8 mouse cellular contexts compared by ENCODE assay signal in the genomic region with DNA sequence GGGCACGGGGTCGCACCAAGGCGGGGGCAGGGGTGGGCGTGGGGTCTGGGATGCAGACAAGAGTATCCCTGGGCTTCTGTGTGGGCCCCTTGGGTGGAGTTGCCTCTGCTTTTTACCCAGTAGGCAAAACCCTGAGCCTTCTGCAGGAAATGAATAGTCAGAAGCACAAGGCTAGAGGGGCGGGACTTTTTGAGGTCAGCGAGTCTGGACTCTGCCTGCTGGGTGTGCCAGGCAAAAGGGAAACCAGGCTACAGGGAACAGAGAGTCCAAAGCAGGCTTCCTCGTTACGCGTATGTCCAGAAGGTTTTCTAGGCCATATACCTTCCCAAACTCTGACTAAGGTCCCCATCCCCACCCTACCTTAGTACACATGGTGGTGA. TPM values are rescaled to one million over a fixed set of nuclear protein-coding genes. Genes with fewer than 3 reads are reported as not detected.
A peak's percentile ranks its signal among the peaks of the same experiment; 100 is the strongest.
DNase-seq lines count a peak whose midpoint lies in the region; ATAC-seq and TF ChIP-seq lines count a peak whose summit lies in the region.

No protein-coding gene starts in this region.

- H3K4me2 ChIP-seq in heart, embryonic 14.5 days (ENCODE audit: low read length): peak overlapping the region; percentile 58
- H3K4me2 ChIP-seq in kidney, embryonic 16.5 days (replicated peaks; ENCODE audit: low read depth, low read length): peak overlapping the region; percentile 48; the same call in 1 of the 2 replicates
- H3K4me2 ChIP-seq in lung, embryonic 15.5 days: peak overlapping the region; percentile 45; the same call in 1 of the 2 replicates

- TF ChIP-seq POLR2A in testis, adult 2 months (IDR thresholded peaks at IDR 0.05; ENCODE audit: control insufficient read depth, low read depth, low read length): no peak

- no peak for TF ChIP-seq CTCF in testis, adult 2 months (IDR thresholded peaks at IDR 0.05; ENCODE audit: control insufficient read depth, insufficient read depth, insufficient replicate concordance, low read depth, low read length)

- H3K27ac ChIP-seq in testis, adult 2 months (ENCODE audit: control insufficient read depth, insufficient read depth, low read depth, low read length): 0 out of 2 replicates have a peak overlapping the region, but pooled peaks have one; percentile 39
- peak overlapping the region; percentile 53 to 79 for H3K27ac ChIP-seq in heart, embryonic 14.5 days (replicated peaks in 1 of 2; ENCODE audit: control insufficient read depth in 1 of 2, insufficient read depth in 1 of 2, low read depth in 2 of 2, low read length in 2 of 2)
- H3K27ac ChIP-seq in kidney, embryonic 16.5 days (ENCODE audit: low read length): peak overlapping the region; percentile 80
- H3K27ac ChIP-seq in lung, embryonic 15.5 days: peak overlapping the region; percentile 68

- H3K27me3 ChIP-seq in testis, adult 2 months (ENCODE audit: control insufficient read depth, insufficient read depth, low read length): no peaks in the 10 kb centered on the region
- no peaks in the 10 kb centered on the region for H3K27me3 ChIP-seq in heart, embryonic 14.5 days (ENCODE audit: control insufficient read depth, insufficient read depth, low read length)
- H3K27me3 ChIP-seq in kidney, embryonic 16.5 days (ENCODE audit: insufficient read depth, low read length): no peaks in the 10 kb centered on the region; the same call in 1 of the 2 replicates
- no peaks in the 10 kb centered on the region for H3K27me3 ChIP-seq in lung, embryonic 15.5 days

- no peak for ATAC-seq in heart, embryonic 14.5 days (ENCODE audit: insufficient number of reproducible peaks, insufficient read depth, low FRiP score, low read depth)
- ATAC-seq in kidney, embryonic 16.5 days (ENCODE audit: low FRiP score, low TSS enrichment): peak; percentile 49
- ATAC-seq in lung, embryonic 15.5 days (ENCODE audit: borderline replicate concordance, extremely low read depth, low FRiP score, low TSS enrichment): peak; percentile 32; the same call in 1 of the 2 replicates

- no peaks in the 10 kb centered on the region for H3K36me3 ChIP-seq in testis, adult 2 months (ENCODE audit: control insufficient read depth, insufficient read depth, low read length)
- H3K36me3 ChIP-seq in heart, embryonic 14.5 days (ENCODE audit: control insufficient read depth, insufficient read depth, low read length): no peaks in the 10 kb centered on the region
- no peaks in the 10 kb centered on the region for H3K36me3 ChIP-seq in kidney, embryonic 16.5 days (ENCODE audit: insufficient read depth, low read length)
- no peaks in the 10 kb centered on the region for H3K36me3 ChIP-seq in lung, embryonic 15.5 days

- H3K4me3 ChIP-seq in testis, adult 2 months (ENCODE audit: control insufficient read depth, low read depth, low read length): peak overlapping the region; percentile 77
- no peak overlapping the region for H3K4me3 ChIP-seq in heart, embryonic 14.5 days (ENCODE audit: control insufficient read depth in 1 of 2, insufficient read depth in 1 of 2, low read depth in 1 of 2, low read length in 2 of 2)
- H3K4me3 ChIP-seq in kidney, embryonic 16.5 days (ENCODE audit: low read length): no peak overlapping the region; the same call in 1 of the 2 replicates
- no peak overlapping the region for H3K4me3 ChIP-seq in lung, embryonic 15.5 days

- H3K4me1 ChIP-seq in testis, adult 2 months (ENCODE audit: control insufficient read depth, insufficient read depth, low read length): peaks cover 16% of the 10 kb centered on the region
- H3K4me1 ChIP-seq in heart, embryonic 14.5 days (ENCODE audit: control insufficient read depth in 2 of 2, insufficient read depth in 2 of 2, low read length in 2 of 2): peaks cover 28 to 34% of the 10 kb centered on the region in 2 experiments
- peaks cover 40% of the 10 kb centered on the region for H3K4me1 ChIP-seq in kidney, embryonic 16.5 days (ENCODE audit: insufficient read depth, low read length)
- H3K4me1 ChIP-seq in lung, embryonic 15.5 days: peaks cover 33% of the 10 kb centered on the region

- H3K9me3 ChIP-seq in heart, embryonic 14.5 days (ENCODE audit: control insufficient read depth, low read length): no peaks in the 10 kb centered on the region
- no peaks in the 10 kb centered on the region for H3K9me3 ChIP-seq in kidney, embryonic 16.5 days (ENCODE audit: low read length)
- no peaks in the 10 kb centered on the region for H3K9me3 ChIP-seq in lung, embryonic 15.5 days

- no peak for DNase-seq in testis, postnatal 10 days (ENCODE audit: low spot score)
- peak; percentile 72 for DNase-seq in embryo, embryonic 10.5 days (ENCODE audit: low spot score)
- peak; percentile 63 for DNase-seq in retina, postnatal 1 day
- no peak for DNase-seq in frontal cortex, postnatal 10 days (ENCODE audit: low spot score in 2 of 2)

- 48% methylated on average over 9 of the region's 9 CpGs for WGBS in heart, embryonic 14.5 days
- 33% methylated on average over 9 of the region's 9 CpGs for WGBS in kidney, embryonic 16.5 days
- 47% methylated on average over 9 of the region's 9 CpGs for WGBS in lung, embryonic 15.5 days

- H3K9ac ChIP-seq in heart, embryonic 14.5 days (ENCODE audit: low read length): no peak overlapping the region
- peak overlapping the region; percentile 39; the same call in 1 of the 2 replicates for H3K9ac ChIP-seq in kidney, embryonic 16.5 days (replicated peaks; ENCODE audit: low read length)
- no peak overlapping the region; the same call in 1 of the 2 replicates for H3K9ac ChIP-seq in lung, embryonic 15.5 days

RNA-seq across cellular contexts. Expression of a gene that starts 50.0 kb away (rescaled TPM):
- polyA plus RNA-seq in testis, adult 2 months (2012; rRNA removed): 40.5 and 43.2 TPM in 2 replicates
- 38.2 and 40.9 TPM in 2 replicates for polyA plus RNA-seq in heart, embryonic 14.5 days (2014; fragmentation: Nextera tagmentation; extraction: Ambion mirVana)
- polyA plus RNA-seq in kidney, embryonic 16.5 days (2015; fragmentation: Nextera tagmentation; extraction: Ambion mirVana): 31.9 and 36.1 TPM in 2 replicates
- 26.1 and 26.5 TPM in 2 replicates for polyA plus RNA-seq in lung, embryonic 15.5 days (2015; fragmentation: Nextera tagmentation; extraction: Ambion mirVana)

Comparison
In these comparisons a context has a peak if more than half of its experiments do, and no peak if none do; other contexts are left out.
1. DNase-seq: peak in embryo, embryonic 10.5 days (single experiment) and retina, postnatal 1 day (single experiment); none in testis, postnatal 10 days (single experiment) and frontal cortex, postnatal 10 days (0 of 2).
2. Peak in every context shown above with its lines, with median percentiles within 50 percentile points of each other: H3K27ac ChIP-seq and H3K4me2 ChIP-seq.